Mouse (Mus musculus) MEL (cell line): ENCODE results near the gene Orm2. TPM values are rescaled to one million over a fixed set of nuclear protein-coding genes. Genes with fewer than 3 reads are reported as not detected.

Experiments
- DNase-seq: peaks from one replicate; pipeline ENCODE4 v3.0.0; 2011; ENCODE audit warnings: low read depth, low spot score
- H3K27ac ChIP-seq: 2 replicates; pipeline ENCODE4 v1.5.1; 2012; ENCODE audit warnings: low read depth, mild to moderate bottlenecking, control low read depth, low read length, moderate library complexity; ENCODE audit not compliant: control insufficient read depth
- H3K27me3 ChIP-seq, 2 experiments: fragments of 150-350 bp in 1 of 2; sonication (generic) in 1 of 2; 2 replicates each; pipeline ENCODE4 v1.6.1; 2012; ENCODE audit warnings: low read length in 2 of 2, mild to moderate bottlenecking in 2 of 2, improper control_type of control experiment in 1 of 2, moderate library complexity in 1 of 2; ENCODE audit not compliant: insufficient read depth in 2 of 2, control insufficient read depth in 1 of 2
- H3K36me3 ChIP-seq, 2 experiments: 2 replicates each; pipeline ENCODE4 v1.6.1; 2012 to 2014; ENCODE audit warnings: low read length in 2 of 2, improper control_type of control experiment in 1 of 2, inconsistent platforms in 1 of 2, mild to moderate bottlenecking in 1 of 2; ENCODE audit not compliant: insufficient read depth in 2 of 2, control insufficient read depth in 1 of 2
- H3K4me1 ChIP-seq, 2 experiments: fragments of 150-350 bp in 1 of 2; sonication (generic) in 1 of 2; 2 replicates each; pipeline ENCODE4 v1.6.1; 2012; ENCODE audit warnings: low read length in 2 of 2, improper control_type of control experiment in 1 of 2, mild to moderate bottlenecking in 1 of 2; ENCODE audit not compliant: insufficient read depth in 2 of 2, control insufficient read depth in 1 of 2
- H3K4me3 ChIP-seq, 2 experiments: fragments of 150-350 bp in 1 of 2; sonication (generic) in 1 of 2; 2 replicates each; pipeline ENCODE4 v1.5.1; 2012; ENCODE audit warnings: low read depth in 2 of 2, low read length in 2 of 2, mild to moderate bottlenecking in 2 of 2, moderate library complexity in 2 of 2, control low read depth in 1 of 2, improper control_type of control experiment in 1 of 2; ENCODE audit not compliant: control insufficient read depth in 1 of 2, insufficient read depth in 1 of 2
- H3K79me2 ChIP-seq: 2 replicates; pipeline ENCODE4 v1.6.1; 2012; ENCODE audit warnings: mild to moderate bottlenecking, low read length, moderate library complexity; ENCODE audit not compliant: control insufficient read depth, poor library complexity, insufficient read depth
- H3K9ac ChIP-seq: 2 replicates; pipeline ENCODE4 v1.6.1; 2012; ENCODE audit warnings: low read depth, mild to moderate bottlenecking, control low read depth, low read length, moderate library complexity; ENCODE audit not compliant: control insufficient read depth, poor library complexity, severe bottlenecking
- H3K9me3 ChIP-seq: fragments of 150-350 bp; sonication (generic); replicated peaks from 2 replicates; pipeline ENCODE4 v1.6.1; 2012; ENCODE audit warnings: mild to moderate bottlenecking, low read length, improper control_type of control experiment, moderate library complexity; ENCODE audit not compliant: insufficient read depth
- BHLHE40 ChIP-seq: IDR thresholded peaks from 2 replicates; pipeline ENCODE4 v1.6.1; 2012; ENCODE audit warnings: low read depth, mild to moderate bottlenecking, inconsistent platforms, low read length, improper control_type of control experiment, borderline replicate concordance
- CTCF ChIP-seq, 3 experiments: IDR thresholded peaks in 2 of 3; conservative IDR thresholded peaks in 1 of 3; 2 replicates each; pipeline ENCODE4 v1.5.1; 2011 to 2012; ENCODE audit warnings: low read length in 3 of 3, low read depth in 2 of 3, mild to moderate bottlenecking in 2 of 3, improper control_type of control experiment in 1 of 3, inconsistent platforms in 1 of 3, mixed read lengths in 1 of 3, moderate library complexity in 1 of 3; ENCODE audit not compliant: control insufficient read depth in 1 of 3, insufficient read depth in 1 of 3, poor library complexity in 1 of 3, severe bottlenecking in 1 of 3
- EP300 ChIP-seq, 2 experiments: IDR thresholded peaks; 2 replicates each; pipeline ENCODE4 v1.6.1; 2011; ENCODE audit warnings: improper control_type of control experiment in 2 of 2, low read length in 2 of 2, low read depth in 1 of 2, mild to moderate bottlenecking in 1 of 2
- ETS1 ChIP-seq: IDR thresholded peaks from 2 replicates; pipeline ENCODE4 v1.6.1; 2012; ENCODE audit warnings: low read depth, mild to moderate bottlenecking, inconsistent platforms, low read length, improper control_type of control experiment, moderate library complexity
- GABPA ChIP-seq: IDR thresholded peaks from 2 replicates; pipeline ENCODE4 v1.6.1; 2012; ENCODE audit warnings: low read depth, mild to moderate bottlenecking, inconsistent platforms, low read length, improper control_type of control experiment, moderate library complexity
- GATA1 ChIP-seq: IDR thresholded peaks from 2 replicates; pipeline ENCODE4 v1.6.1; 2011; ENCODE audit warnings: low read depth, low read length, improper control_type of control experiment
- HCFC1 ChIP-seq: IDR thresholded peaks from 2 replicates; pipeline ENCODE4 v1.6.1; 2012; ENCODE audit warnings: low read depth, mild to moderate bottlenecking, inconsistent platforms, low read length, improper control_type of control experiment, moderate library complexity
- JUND ChIP-seq: IDR thresholded peaks from 2 replicates; pipeline ENCODE4 v1.6.1; 2011; ENCODE audit warnings: low read depth, mild to moderate bottlenecking, improper control_type of control experiment, low read length
- MAFK ChIP-seq: IDR thresholded peaks from 2 replicates; pipeline ENCODE4 v1.6.1; 2011; ENCODE audit warnings: low read depth, mild to moderate bottlenecking, low read length, improper control_type of control experiment, borderline replicate concordance
- MAX ChIP-seq: IDR thresholded peaks from 2 replicates; pipeline ENCODE4 v1.6.1; 2011; ENCODE audit warnings: low read length, improper control_type of control experiment
- MAZ ChIP-seq: IDR thresholded peaks from 2 replicates; pipeline ENCODE4 v1.6.1; 2012; ENCODE audit warnings: low read depth, mild to moderate bottlenecking, inconsistent platforms, low read length, improper control_type of control experiment
- MXI1 ChIP-seq: IDR thresholded peaks from 2 replicates; pipeline ENCODE4 v1.6.1; 2011; ENCODE audit warnings: mild to moderate bottlenecking, low read depth, low read length, improper control_type of control experiment
- MYB ChIP-seq: IDR thresholded peaks from 2 replicates; pipeline ENCODE4 v1.6.1; 2011; ENCODE audit warnings: mild to moderate bottlenecking, low read depth, low read length, improper control_type of control experiment
- POLR2AphosphoS5 ChIP-seq: IDR thresholded peaks from 2 replicates; pipeline ENCODE4 v1.6.1; 2012; ENCODE audit warnings: low read depth, borderline replicate concordance, mild to moderate bottlenecking, inconsistent platforms, low read length, moderate library complexity, mixed read lengths
- RCOR1 ChIP-seq: IDR thresholded peaks from 2 replicates; pipeline ENCODE4 v1.6.1; 2012; ENCODE audit warnings: low read depth, mild to moderate bottlenecking, inconsistent platforms, low read length, improper control_type of control experiment
- SIN3A ChIP-seq: IDR thresholded peaks from 2 replicates; pipeline ENCODE4 v1.6.1; 2012; ENCODE audit warnings: low read length, improper control_type of control experiment, inconsistent platforms
- SMC3 ChIP-seq: IDR thresholded peaks from 2 replicates; pipeline ENCODE4 v1.6.1; 2011; ENCODE audit warnings: low read depth, low read length, improper control_type of control experiment
- TAL1 ChIP-seq: IDR thresholded peaks from 2 replicates; pipeline ENCODE4 v1.6.1; 2012; ENCODE audit warnings: mild to moderate bottlenecking, inconsistent platforms, low read length, moderate library complexity, mixed read lengths
- TBP ChIP-seq: IDR thresholded peaks from 2 replicates; pipeline ENCODE4 v1.8.0; 2011; ENCODE audit warnings: low read depth, low read length, improper control_type of control experiment
- TCF12 ChIP-seq: IDR thresholded peaks from 2 replicates; pipeline ENCODE4 v1.6.1; 2014; ENCODE audit warnings: low read depth, mild to moderate bottlenecking, inconsistent platforms, low read length, improper control_type of control experiment, moderate library complexity
- UBTF ChIP-seq: IDR thresholded peaks from 2 replicates; pipeline ENCODE4 v1.6.1; 2012; ENCODE audit warnings: low read depth, mild to moderate bottlenecking, inconsistent platforms, low read length, improper control_type of control experiment, moderate library complexity, borderline replicate concordance; ENCODE audit not compliant: insufficient read depth
- ZKSCAN1 ChIP-seq: IDR thresholded peaks from 2 replicates; pipeline ENCODE4 v1.6.1; 2012; ENCODE audit warnings: low read depth, mild to moderate bottlenecking, inconsistent platforms, low read length, improper control_type of control experiment, moderate library complexity
- ZMIZ1 ChIP-seq: IDR thresholded peaks from 2 replicates; pipeline ENCODE4 v1.6.1; 2012; ENCODE audit warnings: low read depth, mild to moderate bottlenecking, inconsistent platforms, low read length, improper control_type of control experiment, moderate library complexity
- ZNF384 ChIP-seq: IDR thresholded peaks from 2 replicates; pipeline ENCODE4 v1.6.1; 2012; ENCODE audit warnings: low read depth, mild to moderate bottlenecking, inconsistent platforms, low read length, improper control_type of control experiment
- polyA plus RNA-seq, 2 experiments: library from polyadenylated mRNA; stranded (reverse) in 1 of 2; unstranded in 1 of 2; fragments of >175 nt in 1 of 2; fragments of >200 nt in 1 of 2; gene quantifications; 2 replicates each; pipeline versions ENCODE4 v1.2.1 to v1.2.4; 2012; ENCODE audit warnings: low replicate concordance in 2 of 2, low read depth in 1 of 2; ENCODE audit not compliant: insufficient read length in 2 of 2, insufficient read depth in 1 of 2, missing spikeins in 1 of 2
- total RNA-seq: library from RNA; depleted of rRNA; stranded (reverse); fragments of 300-350 nt; gene quantifications from 2 replicates; pipeline ENCODE4 v1.2.3, GENCODE M21; 2012

The Orm2 gene
- total and polyA plus RNA-seq, 3 experiments = not detected

DNA sequence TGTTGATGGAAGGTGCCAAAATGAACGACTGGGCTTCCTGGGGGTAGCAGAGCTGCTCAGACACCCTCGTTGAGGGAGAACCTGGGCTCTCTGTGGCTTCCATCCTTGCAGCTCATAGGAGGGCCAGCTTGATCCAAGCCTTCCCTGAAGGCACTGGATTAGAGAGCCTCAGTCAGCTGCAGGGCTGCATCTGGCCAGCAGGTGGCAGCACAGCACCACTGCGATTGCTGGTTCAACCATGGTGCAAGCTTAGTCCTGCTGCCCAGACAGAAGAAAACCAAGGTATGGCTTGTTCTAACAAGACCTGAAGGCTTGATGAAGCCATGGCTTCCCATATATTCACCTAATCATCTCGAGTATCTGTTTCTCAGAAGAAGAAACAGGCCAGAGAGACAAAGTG, 6.3 kb downstream of the Orm2 start (continued):
- TF ChIP-seq MAZ (no peak), POLR2AphosphoS5 (no peak), TBP (no peak), EP300 (IDR thresholded peaks at IDR 0.05; ENCODE audit: low read depth in 1 of 2, low read length in 2 of 2) (no peak), RCOR1 (no peak), MAFK (no peak), TCF12 (no peak), GATA1 (no peak), MAX (no peak), BHLHE40 (0 out of 2 replicates have a peak, but pooled peaks have one; percentile 23), UBTF (no peak), ZNF384 (no peak), TAL1 (no peak), HCFC1 (no peak), JUND (no peak), ZMIZ1 (no peak), SMC3 (peak; percentile 91), MXI1 (no peak), CTCF (IDR thresholded peaks at IDR 0.05 in 2 of 3, conservative IDR thresholded peaks at IDR 0.05 in 1 of 3; ENCODE audit: control insufficient read depth in 1 of 3, insufficient read depth in 1 of 3, low read depth in 2 of 3, low read length in 3 of 3, poor library complexity in 1 of 3, severe bottlenecking in 1 of 3) (peak; percentile 96 to 98 (median 98))

DNA sequence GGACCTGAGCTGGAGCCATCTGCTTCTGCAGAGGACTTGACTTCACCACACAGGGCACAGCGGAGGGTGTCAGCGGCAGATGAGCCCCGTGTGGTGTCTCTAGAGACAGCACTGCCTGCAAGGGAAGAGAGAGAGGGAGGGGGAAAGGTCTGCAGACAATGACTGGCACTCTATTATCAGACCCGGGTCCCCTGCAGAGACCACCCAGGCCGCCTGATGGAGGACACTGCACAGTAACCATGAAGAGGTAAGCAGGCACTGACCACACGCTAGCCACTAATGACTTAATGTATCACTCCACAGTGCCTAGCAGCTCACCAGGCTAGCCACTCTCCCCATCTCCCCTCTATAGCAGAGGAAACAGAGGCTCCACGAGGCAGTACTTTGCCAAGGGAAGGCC, 8.6 kb downstream of the Orm2 start:
- Histone ChIP-seq H3K27me3 (no peaks in the 10 kb centered on the region), H3K79me2 (no peaks in the 10 kb centered on the region), H3K4me3 (no peak overlapping the region), H3K27ac (no peak overlapping the region), H3K36me3 (peaks cover 0 to 14% of the 10 kb centered on the region in 2 experiments; a peak in 2 of 4 replicates), H3K4me1 (peaks cover 0 to 16% of the 10 kb centered on the region in 2 experiments; a peak in 3 of 4 replicates), H3K9ac (no peak overlapping the region), H3K9me3 (no peaks in the 10 kb centered on the region)
- DNase-seq = no peak
- TF ChIP-seq MYB (no peak), ZKSCAN1 (no peak), SIN3A (no peak), TAL1 (no peak), MAFK (no peak), HCFC1 (no peak), GABPA (no peak), MAZ (no peak), ETS1 (no peak), ZMIZ1 (no peak)
